Mouse (Mus musculus) megakaryocyte, embryonic 14.5 days (primary cell): Measurements from ENCODE around the gene Kcnk13.

Experiments
- FLI1 ChIP-seq: IDR thresholded peaks from 2 replicates; pipeline ENCODE4 v1.6.1; 2012; ENCODE audit warnings: low read length, inconsistent platforms, mixed read lengths
- GATA1 ChIP-seq: IDR thresholded peaks from 3 replicates; pipeline ENCODE4 v1.6.1; 2012; ENCODE audit warnings: mixed read lengths, low read length, inconsistent platforms, borderline replicate concordance

DNA sequence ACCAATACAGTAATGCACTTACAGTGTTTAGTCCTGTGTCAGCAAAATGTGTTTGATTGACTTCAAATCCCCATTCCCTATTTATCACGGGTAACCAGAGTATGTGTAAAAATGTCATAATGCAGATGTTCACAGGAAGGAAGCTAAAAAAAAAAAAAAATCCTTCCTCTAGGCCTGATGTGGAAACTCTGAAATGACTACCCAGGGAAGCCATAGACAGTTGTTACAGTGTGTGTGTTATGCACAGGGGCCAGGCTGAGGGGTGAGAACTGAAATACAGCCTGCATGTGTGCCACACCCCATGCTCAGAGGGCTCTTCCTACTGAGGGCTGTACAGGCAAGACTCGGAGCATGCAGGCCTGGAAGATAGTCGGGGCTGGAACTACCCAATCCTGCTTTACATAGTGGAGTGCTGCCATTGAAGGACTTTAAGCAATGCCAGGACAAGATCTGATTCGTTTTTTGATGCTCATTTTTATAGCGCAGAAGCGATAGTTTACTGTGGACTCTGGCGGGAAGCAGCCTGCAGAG is 62.5 kb downstream of the Kcnk13 start:
- TF ChIP-seq FLI1: no peak
- TF ChIP-seq GATA1: no peak
